Mouse (Mus musculus): Measurements from ENCODE around the gene Matk. TPM values are rescaled to one million over a fixed set of nuclear protein-coding genes. Genes with fewer than 3 reads are reported as not detected.

Matk gene
- polyA plus RNA-seq, 1 experiment: not detected

DNA sequence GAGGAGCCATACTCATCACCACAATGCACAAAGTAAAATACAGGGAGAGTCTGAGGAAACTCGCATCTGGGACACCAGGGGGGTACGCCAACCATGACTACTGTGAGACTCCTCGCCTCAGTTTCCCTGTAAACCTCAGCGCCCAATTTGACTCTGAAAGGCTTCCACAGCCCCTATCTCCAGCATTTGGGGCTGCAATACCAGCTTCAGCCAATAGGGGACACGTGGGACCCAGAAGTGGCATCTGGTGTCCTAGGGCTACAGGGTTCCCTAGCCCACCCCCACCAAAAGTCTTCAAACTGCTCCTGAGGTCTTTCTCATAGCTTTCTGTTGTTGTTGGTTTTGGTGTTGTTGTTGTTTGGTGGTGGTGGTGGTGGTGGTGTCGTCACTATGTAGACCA is 35.9 kb downstream of the Matk start:
- H3K27ac ChIP-seq (replicated peaks; ENCODE audit: low read depth, low read length): no peak overlapping the region
- no peaks in the 10 kb centered on the region for H3K4me1 ChIP-seq (ENCODE audit: control insufficient read depth, insufficient read depth, insufficient read length, low read length)
- no peak overlapping the region for H3K4me3 ChIP-seq (ENCODE audit: insufficient read depth, low read depth, low read length)

DNA sequence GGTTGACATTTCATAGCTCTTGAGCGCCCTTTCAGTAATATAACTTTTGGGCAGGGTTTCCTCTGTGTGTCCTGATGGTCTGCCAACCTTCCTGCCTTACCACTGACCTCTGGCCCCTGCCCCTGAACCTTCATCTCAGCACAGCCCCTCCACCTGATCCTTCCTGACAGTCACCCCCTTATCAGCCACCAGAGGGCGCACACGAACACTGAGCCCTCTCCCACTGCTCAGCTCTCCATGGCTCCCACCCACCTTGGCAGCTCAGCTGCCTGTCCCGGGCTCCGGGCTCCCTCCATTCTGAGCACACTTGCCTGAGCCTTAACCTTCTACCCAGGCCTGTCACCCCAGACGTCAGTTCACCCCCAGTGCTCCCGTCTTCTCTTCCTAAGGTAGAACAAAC is 36.5 kb downstream of the Matk start:
- Histone ChIP-seq H3K4me1 (ENCODE audit: control insufficient read depth, insufficient read depth, insufficient read length, low read length) (peaks cover 2% of the 10 kb centered on the region; the same call in 1 of the 2 replicates), H3K27ac (replicated peaks; ENCODE audit: low read depth, low read length) (no peak overlapping the region), H3K4me3 (ENCODE audit: insufficient read depth, low read depth, low read length) (no peak overlapping the region)

DNA sequence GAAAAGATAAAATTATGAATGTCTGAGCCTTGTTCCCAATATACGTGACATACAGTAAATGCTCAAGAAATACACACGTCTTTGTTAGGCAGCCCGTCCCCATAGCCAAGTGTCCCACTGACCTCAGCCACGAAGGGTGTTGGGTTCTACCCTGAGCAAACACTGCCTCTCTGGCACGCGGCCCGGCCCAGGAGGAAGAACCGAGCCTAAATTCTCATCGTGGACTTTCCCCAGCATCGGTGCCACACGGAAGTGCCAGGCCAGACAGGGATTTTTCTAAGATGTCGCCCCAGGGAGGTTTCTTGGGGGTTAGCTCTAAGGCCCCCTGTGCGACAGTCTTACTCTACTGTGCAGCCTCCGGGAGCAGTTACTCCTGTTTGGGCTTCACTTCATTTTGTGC is 37.1 kb downstream of the Matk start:
- H3K4me3 ChIP-seq (ENCODE audit: insufficient read depth, low read depth, low read length): no peak overlapping the region
- H3K27ac ChIP-seq (replicated peaks; ENCODE audit: low read depth, low read length): no peak overlapping the region
- H3K4me1 ChIP-seq (ENCODE audit: control insufficient read depth, insufficient read depth, insufficient read length, low read length): peaks cover 6% of the 10 kb centered on the region

DNA sequence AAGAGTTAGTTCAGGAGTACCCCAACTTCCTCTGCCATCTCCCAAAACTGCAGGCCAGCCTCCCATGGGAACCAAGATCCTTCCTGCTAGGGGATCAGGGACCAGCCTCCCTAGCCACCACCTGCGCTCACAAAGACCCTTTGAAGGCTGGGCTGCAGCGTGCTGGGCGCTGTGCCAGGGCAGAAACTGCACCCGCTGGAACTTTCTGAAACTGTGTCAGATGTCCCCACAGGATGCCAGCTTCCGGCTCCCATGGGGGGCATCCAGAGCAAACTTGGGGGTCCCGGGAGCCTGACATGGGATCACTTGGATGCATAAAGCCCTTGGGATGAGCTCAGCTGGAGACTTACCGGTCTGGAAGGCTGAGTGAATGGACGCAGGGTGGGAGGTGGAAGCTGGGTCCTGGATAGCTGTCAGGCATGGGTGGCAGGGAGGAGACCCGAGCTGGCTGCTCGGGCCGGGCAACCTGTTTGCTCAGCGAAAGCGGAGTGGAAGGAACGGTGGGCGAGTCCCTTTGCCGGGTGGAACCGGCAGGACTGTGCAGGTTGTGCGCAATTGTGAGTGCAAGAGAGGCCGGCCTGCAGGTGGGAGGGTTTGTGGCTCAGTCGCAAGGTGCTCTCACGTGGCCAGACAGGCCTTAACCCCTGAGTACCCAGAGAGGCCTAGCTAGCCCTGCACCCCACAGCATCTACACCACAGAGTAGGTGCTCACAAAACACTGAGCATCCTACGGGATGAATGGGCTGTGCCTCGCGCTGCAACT is 38.1 kb downstream of the Matk start:
- H3K4me1 ChIP-seq (ENCODE audit: control insufficient read depth, insufficient read depth, insufficient read length, low read length): peaks cover 11% of the 10 kb centered on the region
- no peak overlapping the region for H3K4me3 ChIP-seq (ENCODE audit: insufficient read depth, low read depth, low read length)

DNA sequence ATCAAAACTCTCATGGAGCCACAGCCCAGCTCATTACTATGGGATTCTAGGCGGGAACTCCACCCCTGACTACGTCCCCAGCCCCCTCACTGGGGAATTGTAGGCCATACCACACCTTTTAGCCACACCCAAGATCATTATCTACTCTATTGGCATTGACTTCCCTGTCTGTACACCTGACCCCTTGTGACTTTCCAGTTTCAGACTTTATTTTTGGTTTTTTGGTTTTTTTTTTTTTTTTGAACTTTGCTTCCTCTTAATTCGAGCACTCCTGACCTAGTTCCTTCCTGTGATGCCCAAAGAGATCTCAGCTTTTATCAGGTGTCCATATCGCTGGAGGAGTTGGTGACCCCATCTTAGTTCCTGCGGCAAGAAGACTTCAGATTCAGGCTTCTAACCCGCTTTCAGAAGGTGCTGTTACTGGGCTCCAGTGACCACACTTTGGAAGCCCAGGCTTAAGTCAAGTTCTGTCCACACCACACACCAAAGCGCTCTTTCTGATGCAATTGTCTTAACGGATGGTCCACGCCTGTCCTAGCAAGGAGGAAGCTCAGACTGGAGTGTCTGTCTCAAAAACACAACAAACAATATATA is 38.9 kb downstream of the Matk start, which contains the start of gene Tjp3:
Tjp3 (minus strand) TSS at position 71 of the 594 bp plus-strand sequence.
- no peak within 1 kb of the TSS for H3K4me3 ChIP-seq (ENCODE audit: insufficient read depth, low read depth, low read length)
- peaks cover 11% of the 10 kb centered on the region for H3K4me1 ChIP-seq (ENCODE audit: control insufficient read depth, insufficient read depth, insufficient read length, low read length)
- no peak within 1 kb of the TSS for H3K27ac ChIP-seq (replicated peaks; ENCODE audit: low read depth, low read length)

More for the DNA sequence above, 38.1 kb downstream of the Matk start:
- H3K27ac ChIP-seq (replicated peaks; ENCODE audit: low read depth, low read length): no peak overlapping the region

DNA sequence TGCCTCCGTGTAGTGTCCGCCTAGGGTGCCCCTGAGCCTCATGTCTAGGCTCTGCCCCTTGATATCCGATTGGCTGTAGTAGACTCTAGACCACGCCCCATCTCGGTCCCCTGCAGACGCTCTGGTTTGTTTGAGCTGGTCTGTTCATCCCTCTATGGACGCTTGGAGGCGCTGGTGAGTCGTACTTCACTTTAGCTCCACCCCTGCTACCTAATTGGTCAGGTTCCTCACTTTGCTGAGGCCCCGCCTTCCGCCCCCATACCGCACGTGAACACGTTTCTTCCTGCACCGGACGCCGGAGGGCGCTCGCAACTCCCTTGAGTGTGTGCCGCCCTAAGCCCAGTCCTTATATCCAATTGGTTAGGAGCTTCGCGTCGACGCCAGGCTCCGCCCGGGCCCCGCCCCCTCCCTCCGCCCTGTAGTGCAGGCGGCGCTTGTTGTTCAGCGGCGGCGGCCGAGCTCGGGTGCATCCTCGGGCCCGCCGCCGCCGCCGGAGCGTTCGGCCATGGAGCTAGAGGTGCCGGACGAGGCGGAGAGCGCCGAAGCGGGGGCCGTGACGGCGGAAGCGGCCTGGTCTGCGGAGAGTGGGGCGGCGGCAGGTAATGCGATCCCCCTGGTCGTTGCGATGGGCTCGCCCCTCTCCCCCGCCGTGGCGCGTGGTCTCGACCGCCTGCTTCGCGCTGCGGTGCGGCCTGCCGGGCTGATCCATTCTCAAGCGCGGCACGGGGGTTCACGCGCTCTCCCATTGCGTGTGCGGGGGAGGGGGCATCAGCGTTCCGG is 40.0 kb downstream of the Matk start, which contains the start of gene Pip5k1c:
Pip5k1c (plus strand) TSS at position 410 of the 780 bp plus-strand sequence.
- H3K27ac ChIP-seq (replicated peaks; ENCODE audit: low read depth, low read length): peak within 1 kb of the TSS; percentile 36; the same call in 1 of the 2 replicates
- H3K4me1 ChIP-seq (ENCODE audit: control insufficient read depth, insufficient read depth, insufficient read length, low read length): peaks cover 15% of the 10 kb centered on the region

DNA sequence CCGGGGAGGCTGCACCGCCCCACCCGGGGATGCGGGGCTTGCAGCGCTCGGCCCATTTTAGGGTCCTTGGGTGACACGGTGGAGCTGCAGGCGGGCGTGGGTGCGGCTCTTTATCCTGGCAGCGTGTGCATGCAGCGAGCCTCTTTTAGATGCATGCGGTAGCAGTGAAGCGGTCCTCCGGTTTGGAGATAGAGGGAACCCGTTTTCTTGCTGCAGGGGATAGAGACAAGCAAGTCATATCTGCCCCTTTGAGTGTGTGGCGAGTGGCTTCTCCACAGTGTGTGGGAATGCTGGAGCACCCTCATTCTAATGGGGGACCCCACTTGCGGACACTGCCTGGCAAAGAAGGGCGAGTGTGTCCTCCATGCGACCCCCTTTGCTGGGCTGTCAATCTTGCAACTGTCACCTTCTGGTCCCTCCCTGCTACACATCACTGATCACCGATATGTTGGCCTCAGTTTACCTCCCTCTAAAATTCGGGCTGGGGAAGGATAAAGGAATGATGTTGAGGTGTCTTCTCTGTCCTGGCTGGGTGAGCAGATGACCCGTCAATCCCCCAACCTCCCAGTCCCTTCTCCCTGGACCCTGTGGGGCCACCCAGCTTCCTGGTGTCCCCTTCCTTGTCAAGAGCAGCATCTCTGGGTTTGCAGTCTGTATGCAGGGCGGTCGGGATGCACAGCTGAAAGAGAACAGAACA is 40.7 kb downstream of the Matk start:
- no peak overlapping the region for H3K27ac ChIP-seq (replicated peaks; ENCODE audit: low read depth, low read length)
- peaks cover 21% of the 10 kb centered on the region for H3K4me1 ChIP-seq (ENCODE audit: control insufficient read depth, insufficient read depth, insufficient read length, low read length)
- peak overlapping the region; percentile 73 for H3K4me3 ChIP-seq (ENCODE audit: insufficient read depth, low read depth, low read length)

More for the DNA sequence above, 40.0 kb downstream of the Matk start, which contains the start of gene Pip5k1c:
- H3K4me3 ChIP-seq (ENCODE audit: insufficient read depth, low read depth, low read length): peak within 1 kb of the TSS; percentile 73

DNA sequence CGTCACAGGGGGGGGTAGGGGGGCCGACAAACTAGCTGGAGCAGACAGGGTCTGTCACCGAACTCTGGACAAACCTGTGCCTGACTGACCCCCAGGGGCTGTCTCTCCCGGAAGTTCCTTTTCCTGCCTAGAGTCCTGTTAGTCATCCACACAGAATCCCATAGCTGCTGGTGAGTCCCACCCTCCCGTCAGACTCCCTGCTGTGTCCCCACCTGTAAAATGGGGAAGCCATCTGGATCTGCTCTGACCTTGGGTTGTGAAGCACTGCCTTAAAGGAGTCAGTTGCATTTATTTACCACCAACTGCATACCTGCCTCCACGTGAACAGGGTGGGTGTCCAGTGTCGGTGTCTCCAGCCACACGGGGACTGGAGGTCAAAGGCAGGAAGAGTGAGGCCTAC is 41.7 kb downstream of the Matk start:
- Histone ChIP-seq H3K4me3 (ENCODE audit: insufficient read depth, low read depth, low read length) (peak overlapping the region; percentile 73), H3K27ac (replicated peaks; ENCODE audit: low read depth, low read length) (peak overlapping the region; percentile 43), H3K4me1 (ENCODE audit: control insufficient read depth, insufficient read depth, insufficient read length, low read length) (peaks cover 26% of the 10 kb centered on the region)

DNA sequence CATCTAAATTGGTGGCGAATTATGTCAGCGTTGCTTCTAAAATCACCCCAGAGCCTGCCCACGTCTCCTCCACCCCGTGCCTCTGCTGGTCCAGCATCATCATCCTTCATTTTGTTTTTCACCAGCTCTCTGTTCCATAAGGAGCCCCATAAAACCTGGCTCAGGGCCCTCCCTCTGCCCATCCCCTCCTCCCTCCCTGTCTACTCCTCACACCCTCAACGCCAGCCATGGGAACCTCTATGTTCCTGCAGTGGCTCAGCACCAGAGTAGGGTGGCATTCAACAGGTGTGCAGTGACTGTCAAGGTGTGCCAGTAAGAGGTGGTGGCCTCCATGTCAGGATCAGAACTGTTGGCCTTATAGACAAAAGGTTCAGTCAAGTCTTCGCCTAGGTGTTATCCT is 42.5 kb downstream of the Matk start:
- H3K4me1 ChIP-seq (ENCODE audit: control insufficient read depth, insufficient read depth, insufficient read length, low read length): peaks cover 32% of the 10 kb centered on the region
- H3K27ac ChIP-seq (replicated peaks; ENCODE audit: low read depth, low read length): peak overlapping the region; percentile 43; the same call in 1 of the 2 replicates

DNA sequence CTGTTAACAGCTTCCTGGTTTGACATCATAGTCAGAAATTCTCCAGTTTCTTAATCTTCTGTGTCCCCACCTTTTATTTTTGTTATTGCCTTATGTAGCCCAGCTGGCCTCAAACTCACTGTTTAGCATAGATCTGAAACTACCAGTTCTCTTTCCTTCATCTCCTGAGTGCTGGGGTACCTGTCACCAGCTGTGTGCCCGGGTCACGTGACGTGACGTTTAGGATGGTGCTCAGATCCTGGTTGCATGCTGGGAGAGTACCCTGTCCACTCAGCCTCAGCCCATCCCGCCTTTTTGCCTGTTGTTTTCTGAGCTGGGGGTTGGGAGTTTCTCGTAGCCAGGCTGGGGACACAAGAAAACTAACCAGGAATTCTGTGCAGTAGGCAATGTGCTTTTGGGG is 44.5 kb downstream of the Matk start:
- H3K4me3 ChIP-seq (ENCODE audit: insufficient read depth, low read depth, low read length): peak overlapping the region; percentile 56
- H3K4me1 ChIP-seq (ENCODE audit: control insufficient read depth, insufficient read depth, insufficient read length, low read length): peaks cover 42% of the 10 kb centered on the region
- peak overlapping the region; percentile 99 for H3K27ac ChIP-seq (replicated peaks; ENCODE audit: low read depth, low read length)

More for the DNA sequence above, 42.5 kb downstream of the Matk start:
- H3K4me3 ChIP-seq (ENCODE audit: insufficient read depth, low read depth, low read length): no peak overlapping the region

DNA sequence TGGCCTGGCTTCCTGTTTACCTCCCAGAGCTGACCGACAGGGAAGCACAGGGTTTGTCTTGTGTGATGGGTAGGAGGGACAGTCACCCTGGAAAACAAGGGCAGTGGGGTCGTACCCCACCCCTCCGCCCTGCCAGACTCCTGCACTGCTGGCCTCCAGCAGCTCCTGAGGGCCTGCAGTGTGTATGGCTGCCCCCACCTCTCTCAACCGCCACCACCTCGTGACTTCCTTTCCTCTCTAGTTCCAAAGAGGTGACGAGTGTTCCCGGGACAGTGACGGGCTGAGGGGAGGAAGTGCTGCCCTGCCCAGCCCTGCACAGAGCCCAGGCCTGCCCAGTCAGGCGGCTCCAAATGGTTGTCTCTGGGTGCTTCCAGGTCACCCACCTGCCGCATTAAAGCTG is 45.1 kb downstream of the Matk start:
- Histone ChIP-seq H3K27ac (replicated peaks; ENCODE audit: low read depth, low read length) (peak overlapping the region; percentile 99), H3K4me3 (ENCODE audit: insufficient read depth, low read depth, low read length) (peak overlapping the region; percentile 56), H3K4me1 (ENCODE audit: control insufficient read depth, insufficient read depth, insufficient read length, low read length) (peaks cover 48% of the 10 kb centered on the region)

DNA sequence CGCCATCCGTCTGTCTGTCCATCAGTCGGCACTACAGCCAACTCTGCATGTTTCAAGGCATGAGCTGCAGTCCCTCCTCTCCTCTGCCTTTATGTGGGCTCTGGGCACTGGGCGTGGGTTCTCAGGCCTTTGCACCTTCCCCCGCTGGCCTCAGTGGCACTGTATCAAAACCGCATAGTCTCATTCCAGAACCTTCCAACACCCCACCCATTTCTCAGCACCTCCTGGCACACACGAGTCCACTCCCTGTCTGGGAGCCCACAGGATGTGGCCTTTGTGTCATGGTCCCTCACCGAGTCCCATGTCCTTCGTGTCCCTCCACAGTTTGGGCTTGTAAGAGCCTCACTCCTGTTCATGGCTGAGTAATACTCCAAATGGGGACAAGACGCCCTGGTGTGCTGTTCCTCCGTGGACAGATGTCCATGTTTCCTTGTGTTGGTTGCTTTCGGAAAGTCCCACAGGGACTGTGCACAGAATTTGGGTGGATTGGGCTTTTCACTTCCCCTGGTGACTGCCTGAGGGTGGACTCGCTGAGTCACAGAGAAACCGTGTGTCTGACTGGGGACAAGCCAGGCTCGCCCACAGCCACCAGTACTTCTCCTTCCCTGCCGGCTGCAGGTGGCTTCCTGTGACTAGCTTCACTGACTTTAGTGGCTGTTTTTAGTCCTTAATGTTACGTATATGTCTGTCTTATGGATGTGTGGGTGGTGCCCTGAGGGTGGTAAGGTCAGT is 45.8 kb downstream of the Matk start:
- H3K4me1 ChIP-seq (ENCODE audit: control insufficient read depth, insufficient read depth, insufficient read length, low read length): peaks cover 54% of the 10 kb centered on the region
- H3K27ac ChIP-seq (replicated peaks; ENCODE audit: low read depth, low read length): peak overlapping the region; percentile 99
- peak overlapping the region; percentile 56 for H3K4me3 ChIP-seq (ENCODE audit: insufficient read depth, low read depth, low read length)

DNA sequence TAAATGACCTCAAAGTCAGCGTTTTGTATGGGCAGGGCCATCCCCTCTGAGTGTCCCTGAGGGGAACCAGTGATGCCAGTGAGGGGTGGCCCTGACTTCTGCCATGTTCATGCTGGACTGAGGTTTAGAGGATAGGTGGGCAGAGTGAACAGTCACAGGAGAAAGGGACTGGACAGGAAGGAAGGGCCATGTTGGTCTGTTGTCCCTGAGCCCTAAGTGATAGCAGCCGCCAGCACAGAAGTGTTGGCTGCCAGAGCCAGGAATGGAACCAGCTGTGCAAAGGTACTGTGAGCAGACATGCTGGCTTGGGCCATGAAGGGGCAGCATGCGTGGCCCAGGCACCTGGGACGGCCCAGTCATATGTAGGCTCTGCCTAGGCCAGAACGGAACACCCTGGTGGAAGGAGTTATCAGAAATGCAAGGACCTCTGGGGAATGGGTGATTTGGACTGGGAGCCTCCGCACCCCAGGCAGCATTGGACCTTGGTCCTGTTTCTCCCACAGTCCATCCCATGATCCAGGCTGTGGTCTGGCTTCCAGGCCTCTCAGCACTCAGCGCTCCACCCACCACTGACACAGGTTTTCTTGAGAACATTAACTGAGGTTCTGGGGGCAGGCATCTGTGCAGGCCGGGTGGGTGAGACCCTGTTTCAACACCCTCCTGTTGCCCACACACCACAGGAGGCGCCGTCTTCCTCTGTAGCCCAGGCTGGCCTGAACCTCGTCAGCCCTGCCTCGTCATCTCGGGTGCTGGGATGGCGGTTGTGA is 47.0 kb downstream of the Matk start:
- Histone ChIP-seq H3K4me3 (ENCODE audit: insufficient read depth, low read depth, low read length) (no peak overlapping the region), H3K27ac (replicated peaks; ENCODE audit: low read depth, low read length) (peak overlapping the region; percentile 99), H3K4me1 (ENCODE audit: control insufficient read depth, insufficient read depth, insufficient read length, low read length) (peaks cover 51% of the 10 kb centered on the region)

Measured in brown adipose tissue, adult 24 weeks (tissue).